Mouse (Mus musculus) limb, embryonic 14.5 days (tissue): ENCODE results near the gene Fstl3. TPM values are rescaled to one million over a fixed set of nuclear protein-coding genes. Genes with fewer than 3 reads are reported as not detected.
A peak's percentile ranks its signal among the peaks of the same experiment; 100 is the strongest.

ENCODE experiments used
- ATAC-seq: fragments of 200-750 bp; cut with Nextera tagmentation; 2 replicates; pipeline ENCODE4 v1.8.0; 2017; ENCODE audit warnings: low read depth, moderate number of reproducible peaks, moderate TSS enrichment; ENCODE audit not compliant: low FRiP score
- DNase-seq: peaks from one replicate; pipeline ENCODE4 v3.0.0-alpha.2; 2015; ENCODE audit warnings: low spot score
- H3K27ac ChIP-seq: fragments of 300-500 bp; sonication (generic); replicated peaks from 2 replicates; pipeline ENCODE4 v1.5.1; 2014; ENCODE audit warnings: low read depth, mild to moderate bottlenecking, low read length, moderate library complexity, mixed read lengths
- H3K27me3 ChIP-seq: fragments of 300-500 bp; sonication (generic); 2 replicates; pipeline ENCODE4 v1.6.1; 2014; ENCODE audit warnings: low read length, mixed read lengths; ENCODE audit not compliant: control insufficient read depth, insufficient read depth
- H3K36me3 ChIP-seq: fragments of 300-500 bp; sonication (generic); 2 replicates; pipeline ENCODE4 v1.6.1; 2014; ENCODE audit warnings: mild to moderate bottlenecking, low read length, moderate library complexity, mixed read lengths; ENCODE audit not compliant: control insufficient read depth, insufficient read depth
- H3K4me1 ChIP-seq: fragments of 300-500 bp; sonication (generic); 2 replicates; pipeline ENCODE4 v1.6.1; 2014; ENCODE audit warnings: antibody characterized with exemption, low read length, mixed read lengths; ENCODE audit not compliant: control insufficient read depth, insufficient read depth
- H3K4me2 ChIP-seq: fragments of 300-500 bp; sonication (generic); replicated peaks from 2 replicates; pipeline ENCODE4 v1.6.1; 2014; ENCODE audit warnings: low read depth, mild to moderate bottlenecking, low read length, moderate library complexity; ENCODE audit not compliant: severe bottlenecking
- H3K4me3 ChIP-seq: fragments of 300-500 bp; sonication (generic); replicated peaks from 2 replicates; pipeline ENCODE4 v1.5.1; 2014; ENCODE audit warnings: low read length
- H3K9ac ChIP-seq: fragments of 300-500 bp; sonication (generic); 2 replicates; pipeline ENCODE4 v1.6.1; 2014; ENCODE audit warnings: mild to moderate bottlenecking, low read depth, low read length, moderate library complexity; ENCODE audit not compliant: severe bottlenecking
- H3K9me3 ChIP-seq: fragments of 300-500 bp; sonication (generic); 2 replicates; pipeline ENCODE4 v1.6.1; 2016; ENCODE audit warnings: low read length; ENCODE audit not compliant: control insufficient read depth
- POLR2A ChIP-seq: fragments of 200-500 bp; IDR thresholded peaks from 2 replicates; pipeline ENCODE4 v1.8.0; 2012; ENCODE audit warnings: inconsistent platforms, mild to moderate bottlenecking, moderate library complexity, borderline replicate concordance; ENCODE audit not compliant: insufficient read depth, insufficient read length; ENCODE audit errors: extremely low read depth
- WGBS: fragments of 180-500 bp; shearing (Covaris S2); extraction: QIAGEN DNeasy Blood & Tissue Kit; methylation state at CpG from one replicate; pipeline ENCODE4 v1.1.7; 2014; 5-methylcytosine and 5-hydroxymethylcytosine counted together
- polyA plus RNA-seq, 2 experiments: library from polyadenylated mRNA; depleted of rRNA in 1 of 2; stranded (reverse) in 1 of 2; unstranded in 1 of 2; fragments of >200 nt; fragmentation: Nextera tagmentation in 1 of 2; extraction: Ambion mirVana in 1 of 2; gene quantifications; 2 replicates each; pipeline versions ENCODE4 v1.2.1 to v1.2.3; 2012 to 2014

Gene Fstl3
- polyA plus RNA-seq, 2 experiments: 9.0 to 11.6 TPM

DNA sequence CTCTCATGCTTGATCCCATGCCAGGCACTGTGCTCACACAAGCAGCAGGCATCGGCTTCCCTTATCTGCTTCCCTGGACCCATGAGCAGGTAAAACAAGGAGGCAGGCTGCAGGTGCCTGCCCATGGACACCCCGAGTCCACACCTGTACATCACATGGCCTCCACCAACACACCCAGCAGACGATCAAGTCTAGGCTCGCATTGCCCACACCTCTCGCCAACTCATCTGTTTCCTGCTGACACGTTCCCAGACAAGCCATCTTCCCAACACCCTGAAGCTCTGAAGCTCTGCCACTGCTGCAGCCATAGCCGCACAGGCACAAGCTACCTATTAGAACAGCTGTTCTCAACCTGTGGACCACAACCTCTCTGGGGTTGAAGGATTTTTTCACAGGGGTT lies 12.8 kb upstream of the Fstl3 start:
- TF ChIP-seq POLR2A: no peak
- H3K9me3 ChIP-seq: no peaks in the 10 kb centered on the region
- no peak overlapping the region for H3K27ac ChIP-seq
- WGBS: 77% methylated on average over 7 of the region's 7 CpGs
- H3K4me3 ChIP-seq: no peak overlapping the region
- peaks cover 15% of the 10 kb centered on the region for H3K4me1 ChIP-seq
- H3K9ac ChIP-seq: no peak overlapping the region
- H3K36me3 ChIP-seq: peaks cover 34% of the 10 kb centered on the region
- no peak for ATAC-seq
- H3K27me3 ChIP-seq: no peaks in the 10 kb centered on the region
- H3K4me2 ChIP-seq: no peak overlapping the region
- no peak for DNase-seq

GRCm38 (mm10) chr10:79765228-79765745 lies 11.8 kb upstream of the Fstl3 start:
- peak overlapping the region; percentile 67 for H3K4me2 ChIP-seq
- H3K27ac ChIP-seq: no peak overlapping the region
- ATAC-seq (no peak), DNase-seq (no peak)
- no peaks in the 10 kb centered on the region for H3K27me3 ChIP-seq
- H3K9ac ChIP-seq: peak overlapping the region; percentile 95
- H3K4me3 ChIP-seq: peak overlapping the region; percentile 97
- 72% methylated on average over 2 of the region's 2 CpGs for WGBS
- peaks cover 15% of the 10 kb centered on the region for H3K4me1 ChIP-seq
- peaks cover 26% of the 10 kb centered on the region for H3K36me3 ChIP-seq
- H3K9me3 ChIP-seq: no peaks in the 10 kb centered on the region
- TF ChIP-seq POLR2A: no peak

- no peak for ATAC-seq
- no peaks in the 10 kb centered on the region for H3K27me3 ChIP-seq
- 15% methylated on average over 11 of the region's 16 CpGs for WGBS
- TF ChIP-seq POLR2A: no peak
- peak overlapping the region; percentile 90 for H3K27ac ChIP-seq
- peak overlapping the region; percentile 95 for H3K9ac ChIP-seq
- DNase-seq: no peak
- peak overlapping the region; percentile 97 for H3K4me3 ChIP-seq
- H3K4me2 ChIP-seq: peak overlapping the region; percentile 67
- H3K9me3 ChIP-seq: no peaks in the 10 kb centered on the region
- peaks cover 19% of the 10 kb centered on the region for H3K36me3 ChIP-seq
- peaks cover 15% of the 10 kb centered on the region for H3K4me1 ChIP-seq
Observed at GRCm38 (mm10) chr10:79766001-79766507, 11.0 kb upstream of the Fstl3 start.

DNA sequence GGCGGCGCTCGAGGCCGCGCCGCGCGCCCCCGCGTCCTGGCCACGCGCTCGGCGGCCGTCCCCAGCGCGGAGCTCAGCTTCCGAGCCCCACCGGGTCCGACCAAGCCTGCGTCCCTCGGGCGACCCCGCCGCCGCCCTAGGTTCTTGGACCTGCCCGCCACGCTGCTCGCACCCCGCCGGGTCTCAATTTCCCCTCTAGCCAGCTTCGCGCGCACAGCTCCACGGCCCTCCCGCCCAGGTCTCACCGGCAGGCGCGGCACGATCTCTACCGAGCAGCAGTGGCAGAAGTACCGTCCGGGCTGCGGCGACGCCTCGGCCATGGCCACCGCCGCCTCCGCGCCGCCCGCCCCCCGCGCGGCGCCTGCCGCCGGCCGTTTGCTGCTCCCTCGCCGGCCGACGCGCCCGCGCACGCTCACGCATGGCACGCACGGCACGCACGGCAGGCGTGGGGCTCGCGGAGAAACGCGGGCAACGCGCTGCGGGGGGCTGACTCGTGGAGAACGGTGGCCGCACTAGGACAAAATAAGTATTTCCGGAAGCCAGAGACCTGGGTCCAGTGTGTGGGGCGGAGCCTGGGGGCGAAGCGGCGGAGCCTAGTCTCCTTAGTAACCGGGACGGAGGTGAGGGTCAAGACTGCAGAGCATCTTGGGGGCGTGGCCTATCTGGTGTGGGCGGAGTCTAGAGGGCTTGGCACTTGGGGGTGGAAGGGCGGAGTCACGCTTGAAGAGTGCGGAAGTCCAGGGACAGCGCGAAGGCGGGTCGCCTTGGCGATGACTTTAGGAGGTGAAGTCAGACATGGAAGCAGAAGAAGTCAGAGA lies 10.4 kb upstream of the Fstl3 start, which contains the start of gene Rnf126:
Gene Rnf126, minus strand, starts transcription at position 445 of the 818 bp plus-strand sequence.
- no peaks in the 10 kb centered on the region for H3K9me3 ChIP-seq
- under 1% methylated on average over 59 of the region's 101 CpGs for WGBS
- peak; percentile 98 for DNase-seq
- TF ChIP-seq POLR2A: 0 out of 2 replicates have a peak, but pooled peaks have one; percentile 39
- H3K4me1 ChIP-seq: peaks cover 15% of the 10 kb centered on the region
- no peaks in the 10 kb centered on the region for H3K27me3 ChIP-seq
- H3K4me3 ChIP-seq: peak within 1 kb of the TSS; percentile 97
- H3K4me2 ChIP-seq: peak within 1 kb of the TSS; percentile 67
- peak within 1 kb of the TSS; percentile 90 for H3K27ac ChIP-seq
- peaks cover 12% of the 10 kb centered on the region for H3K36me3 ChIP-seq
- ATAC-seq: peak; percentile 91
- peak within 1 kb of the TSS; percentile 95 for H3K9ac ChIP-seq

DNA sequence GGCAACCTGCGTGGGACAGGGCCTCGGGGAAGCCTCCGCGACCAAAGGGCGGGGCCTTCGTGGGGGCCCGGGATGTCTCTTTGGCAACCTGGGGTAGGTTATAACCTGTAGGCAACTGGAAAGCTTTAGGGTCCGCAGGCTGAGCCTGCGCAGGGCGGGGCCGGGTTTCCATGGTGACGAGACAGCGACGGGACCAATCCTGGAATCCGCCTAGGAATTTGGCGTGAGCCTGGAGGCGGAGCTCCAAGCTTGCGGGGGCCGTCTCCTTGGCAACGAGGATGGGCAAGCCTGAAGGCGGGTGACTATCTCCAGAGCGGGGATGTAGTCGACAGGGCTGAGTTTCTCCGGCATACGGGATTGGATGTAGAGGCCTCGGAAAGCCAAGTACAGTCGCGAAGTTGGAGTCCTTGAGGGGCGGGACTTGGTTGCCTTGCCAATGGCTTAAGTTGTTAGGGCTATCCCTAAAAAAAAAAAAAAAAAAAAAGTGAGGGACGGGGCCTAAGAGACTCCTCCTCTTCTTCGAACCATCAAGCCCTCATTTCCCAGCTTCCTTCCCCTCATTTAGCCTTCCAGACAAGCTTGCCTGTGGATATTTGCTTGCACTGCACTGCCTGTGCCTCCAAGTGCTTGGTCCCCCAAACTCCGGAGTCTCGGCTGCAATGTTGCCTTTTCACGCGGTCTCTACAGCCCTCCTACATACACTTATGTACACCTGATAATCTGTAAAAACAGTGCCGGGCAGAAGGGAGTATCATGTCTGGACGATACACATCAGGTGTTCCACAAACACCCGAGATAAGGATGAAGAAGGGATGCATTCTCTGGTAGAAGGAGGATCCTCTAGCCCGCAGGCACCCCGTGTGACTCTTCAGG lies 9.5 kb upstream of the Fstl3 start:
- peak overlapping the region; percentile 95 for H3K9ac ChIP-seq
- peak overlapping the region; percentile 97 for H3K4me3 ChIP-seq

More for the DNA sequence above, 9.5 kb upstream of the Fstl3 start:
- WGBS: 12% methylated on average over 39 of the region's 40 CpGs
- Histone ChIP-seq H3K27ac (peak overlapping the region; percentile 90), H3K4me1 (peaks cover 15% of the 10 kb centered on the region), H3K27me3 (no peaks in the 10 kb centered on the region), H3K36me3 (0 out of 2 replicates have a peak, but pooled peaks cover 4% of the 10 kb centered on the region), H3K9me3 (no peaks in the 10 kb centered on the region), H3K4me2 (peak overlapping the region; percentile 67)
- DNase-seq: peak; percentile 93
- ATAC-seq: peak; percentile 84
- no peak for TF ChIP-seq POLR2A
